Mouse (Mus musculus): Measurements from ENCODE around the gene Kcnk18.

DNA sequence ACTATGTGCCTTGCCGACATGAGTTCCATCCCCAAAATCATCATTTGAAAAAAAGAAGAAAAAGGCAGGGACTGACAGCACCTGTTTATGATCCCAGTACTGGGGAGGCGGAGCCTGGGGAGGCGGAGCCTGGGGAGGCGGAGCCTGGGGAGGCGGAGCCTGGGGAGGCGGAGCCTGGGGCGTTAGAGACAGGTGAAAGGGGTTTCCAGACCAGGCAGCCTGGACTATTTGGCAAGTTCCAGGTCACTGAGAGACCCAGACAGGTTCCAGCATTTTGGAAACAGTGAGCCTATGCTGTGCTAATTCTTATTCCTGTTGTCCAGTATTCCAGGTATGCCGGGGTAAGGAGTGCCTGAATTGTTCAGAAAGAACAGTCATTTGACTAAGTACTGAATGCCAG is at the start of gene Kcnk18:
- no peak for TF ChIP-seq CTCF (IDR thresholded peaks at IDR 0.05; ENCODE audit: extremely low read depth, insufficient read depth, insufficient read length, insufficient replicate concordance)
- TF ChIP-seq POLR2A (IDR thresholded peaks at IDR 0.05; ENCODE audit: low read depth, low read length), result no peak

Measured in spleen, adult 2 months (tissue).